Mouse (Mus musculus) thymus, adult 2 months (tissue): ENCODE data around the gene Pde10a. TPM values are rescaled to one million over a fixed set of nuclear protein-coding genes. Genes with fewer than 3 reads are reported as not detected.
"Not testable (repeated sequence)": the region's sequence is repeated elsewhere in the genome, so short reads cannot be mapped to it uniquely, and the experiment has no call there.

Experiments
- DNase-seq: peaks from one replicate; pipeline ENCODE4 v3.0.0; 2021
- H3K27ac ChIP-seq: fragments of 200-500 bp; 2 replicates; pipeline ENCODE4 v1.5.1; 2012; ENCODE audit warnings: low read length, control low read depth; ENCODE audit not compliant: control insufficient read depth, insufficient read depth
- H3K27me3 ChIP-seq: fragments of 200-500 bp; 2 replicates; pipeline ENCODE4 v1.6.1; 2012; ENCODE audit warnings: mild to moderate bottlenecking, low read length, moderate library complexity, mixed read lengths; ENCODE audit not compliant: control insufficient read depth, insufficient read depth
- H3K36me3 ChIP-seq: fragments of 200-500 bp; 2 replicates; pipeline ENCODE4 v1.6.1; 2012; ENCODE audit warnings: mild to moderate bottlenecking, low read length, moderate library complexity; ENCODE audit not compliant: control insufficient read depth, insufficient read depth
- H3K4me1 ChIP-seq: fragments of 200-500 bp; replicated peaks from 2 replicates; pipeline ENCODE4 v1.6.1; 2012; ENCODE audit warnings: low read length; ENCODE audit not compliant: control insufficient read depth, insufficient read depth
- H3K4me3 ChIP-seq: fragments of 200-500 bp; 2 replicates; pipeline ENCODE4 v1.5.1; 2012; ENCODE audit warnings: mild to moderate bottlenecking, low read length, control low read depth, moderate library complexity; ENCODE audit not compliant: control insufficient read depth, insufficient read depth
- CTCF ChIP-seq: fragments of 200-500 bp; IDR thresholded peaks from 2 replicates; pipeline ENCODE4 v1.5.1; 2012; ENCODE audit warnings: mild to moderate bottlenecking, control low read depth, low read length, moderate library complexity, borderline replicate concordance; ENCODE audit not compliant: control insufficient read depth, poor library complexity, insufficient read depth; ENCODE audit errors: extremely low read depth
- POLR2A ChIP-seq: fragments of 200-500 bp; IDR thresholded peaks from 2 replicates; pipeline ENCODE4 v1.6.1; 2012; ENCODE audit warnings: mild to moderate bottlenecking, low read length, control low read depth, moderate library complexity; ENCODE audit not compliant: control insufficient read depth, poor library complexity, insufficient read depth; ENCODE audit errors: extremely low read depth
- WGBS: fragments of 180-500 bp; shearing (Covaris S2); methylation state at CpG from one replicate; pipeline ENCODE4 v1.1.7; 2018; 5-methylcytosine and 5-hydroxymethylcytosine counted together
- polyA plus RNA-seq: library from polyadenylated mRNA; depleted of rRNA; stranded (reverse); fragments of >200 nt; gene quantifications from 2 replicates; pipeline ENCODE4 v1.2.3, GENCODE M21; 2012

Pde10a gene
- polyA plus RNA-seq, 1 experiment = 4.8 TPM

- no peak for TF ChIP-seq POLR2A
- TF ChIP-seq CTCF = no peak
- Histone ChIP-seq H3K4me1 (no peaks in the 10 kb centered on the region), H3K36me3 (no peaks in the 10 kb centered on the region), H3K4me3 (no peak overlapping the region), H3K27me3 (no peaks in the 10 kb centered on the region), H3K27ac (no peak overlapping the region)
- no peak for DNase-seq
- 84% methylated on average over 7 of the region's 7 CpGs for WGBS
Observed at GRCm38 (mm10) chr17:8686356-8686755, 161.2 kb downstream of the Pde10a start.

- no peaks in the 10 kb centered on the region for H3K36me3 ChIP-seq
- no peak for DNase-seq
- no peak overlapping the region for H3K4me3 ChIP-seq
- no peaks in the 10 kb centered on the region for H3K27me3 ChIP-seq
- no peak for TF ChIP-seq POLR2A
- TF ChIP-seq CTCF = no peak
- H3K27ac ChIP-seq = no peak overlapping the region
- H3K4me1 ChIP-seq = no peaks in the 10 kb centered on the region
- 80% methylated on average over 3 of the region's 3 CpGs for WGBS
Observed at GRCm38 (mm10) chr17:8688096-8688495, 162.9 kb downstream of the Pde10a start.

GRCm38 (mm10) chr17:8698265-8698664, 173.1 kb downstream of the Pde10a start:
- TF ChIP-seq POLR2A (no peak), CTCF (no peak)
- H3K36me3 ChIP-seq = no peaks in the 10 kb centered on the region

GRCm38 (mm10) chr17:8698793-8699192, 173.6 kb downstream of the Pde10a start:
- TF ChIP-seq POLR2A = no peak
- TF ChIP-seq CTCF = no peak
- H3K27ac ChIP-seq = no peak overlapping the region
- no peaks in the 10 kb centered on the region for H3K27me3 ChIP-seq
- H3K4me1 ChIP-seq = no peaks in the 10 kb centered on the region
- 83% methylated on average over 3 of the region's 3 CpGs for WGBS
- H3K4me3 ChIP-seq = no peak overlapping the region
- no peak for DNase-seq
- no peaks in the 10 kb centered on the region for H3K36me3 ChIP-seq

More at GRCm38 (mm10) chr17:8698265-8698664, 173.1 kb downstream of the Pde10a start:
- DNase-seq = no peak
- no peaks in the 10 kb centered on the region for H3K4me1 ChIP-seq
- H3K27ac ChIP-seq = no peak overlapping the region
- 100% methylated on average over 1 of the region's 1 CpGs for whole genome bisulfite sequencing
- H3K4me3 ChIP-seq = no peak overlapping the region
- no peaks in the 10 kb centered on the region for H3K27me3 ChIP-seq

- no peak overlapping the region for H3K27ac ChIP-seq
- WGBS = 85% methylated on average over 7 of the region's 7 CpGs
- TF ChIP-seq POLR2A = no peak
- TF ChIP-seq CTCF = no peak
- H3K36me3 ChIP-seq = no peaks in the 10 kb centered on the region
- no peaks in the 10 kb centered on the region for H3K27me3 ChIP-seq
- DNase-seq = no peak
- H3K4me3 ChIP-seq = no peak overlapping the region
- H3K4me1 ChIP-seq = no peaks in the 10 kb centered on the region
Observed at GRCm38 (mm10) chr17:8701096-8701495, 175.9 kb downstream of the Pde10a start.

- TF ChIP-seq CTCF (no peak), POLR2A (no peak)
- Histone ChIP-seq H3K4me3 (no peak overlapping the region), H3K27ac (no peak overlapping the region), H3K4me1 (no peaks in the 10 kb centered on the region), H3K36me3 (no peaks in the 10 kb centered on the region), H3K27me3 (no peaks in the 10 kb centered on the region)
- no peak for DNase-seq
- WGBS = 73% methylated on average over 5 of the region's 5 CpGs
Observed at GRCm38 (mm10) chr17:8702503-8702902, 177.3 kb downstream of the Pde10a start.

- no peak for DNase-seq
- H3K4me3 ChIP-seq = no peak overlapping the region
Observed at GRCm38 (mm10) chr17:8708006-8708405, 182.8 kb downstream of the Pde10a start.

GRCm38 (mm10) chr17:8712734-8713133, 187.6 kb downstream of the Pde10a start:
- WGBS = 89% methylated on average over 2 of the region's 2 CpGs
- H3K27me3 ChIP-seq, H3K27ac ChIP-seq, H3K4me3 ChIP-seq, H3K36me3 ChIP-seq, DNase-seq, H3K4me1 ChIP-seq: not testable (repeated sequence)

More at GRCm38 (mm10) chr17:8708006-8708405, 182.8 kb downstream of the Pde10a start:
- H3K27me3 ChIP-seq = no peaks in the 10 kb centered on the region
- TF ChIP-seq CTCF (no peak), POLR2A (no peak)
- H3K36me3 ChIP-seq = no peaks in the 10 kb centered on the region
- no peak overlapping the region for H3K27ac ChIP-seq
- no peaks in the 10 kb centered on the region for H3K4me1 ChIP-seq
